Mouse (Mus musculus) embryonic facial prominence, embryonic 15.5 days (tissue): Measurements from ENCODE around the gene Coro2a. TPM values are rescaled to one million over a fixed set of nuclear protein-coding genes. Genes with fewer than 3 reads are reported as not detected.

Experiments
- ATAC-seq: fragments of 200-750 bp; cut with Nextera tagmentation; 2 replicates; pipeline ENCODE4 v1.8.0; 2017; ENCODE audit warnings: low read depth, moderate TSS enrichment; ENCODE audit not compliant: insufficient number of reproducible peaks, low FRiP score, low TSS enrichment
- H3K27ac ChIP-seq: fragments of 300-500 bp; sonication (generic); replicated peaks from 2 replicates; pipeline ENCODE4 v1.5.1; 2015; ENCODE audit warnings: mild to moderate bottlenecking, inconsistent platforms
- H3K27me3 ChIP-seq: fragments of 300-500 bp; sonication (generic); 2 replicates; pipeline ENCODE4 v1.6.1; 2015; ENCODE audit warnings: inconsistent platforms
- H3K36me3 ChIP-seq: fragments of 300-500 bp; sonication (generic); 2 replicates; pipeline ENCODE4 v1.6.1; 2015; ENCODE audit warnings: mild to moderate bottlenecking, inconsistent platforms
- H3K4me1 ChIP-seq: fragments of 300-500 bp; sonication (generic); 2 replicates; pipeline ENCODE4 v1.6.1; 2015; ENCODE audit warnings: inconsistent platforms
- H3K4me2 ChIP-seq: fragments of 300-500 bp; sonication (generic); replicated peaks from 2 replicates; pipeline ENCODE4 v1.6.1; 2015; ENCODE audit warnings: mild to moderate bottlenecking, inconsistent platforms
- H3K4me3 ChIP-seq: fragments of 300-500 bp; sonication (generic); replicated peaks from 2 replicates; pipeline ENCODE4 v1.5.1; 2015; ENCODE audit warnings: mild to moderate bottlenecking, inconsistent platforms
- H3K9ac ChIP-seq: fragments of 300-500 bp; sonication (generic); 2 replicates; pipeline ENCODE4 v1.6.1; 2015; ENCODE audit warnings: inconsistent platforms
- H3K9me3 ChIP-seq: fragments of 300-500 bp; sonication (generic); replicated peaks from 2 replicates; pipeline ENCODE4 v1.6.1; 2016; ENCODE audit warnings: inconsistent platforms
- WGBS: fragments of 180-500 bp; shearing (Covaris S2); methylation state at CpG from one replicate; pipeline ENCODE4 v1.1.7; 2015; 5-methylcytosine and 5-hydroxymethylcytosine counted together
- polyA plus RNA-seq: library from polyadenylated mRNA; unstranded; fragments of >200 nt; fragmentation: Nextera tagmentation; extraction: Ambion mirVana; gene quantifications from 2 replicates; pipeline ENCODE4 v1.2.1, GENCODE M21; 2015

The Coro2a gene
- polyA plus RNA-seq, 1 experiment from 2014 or later: 6.8 TPM

DNA sequence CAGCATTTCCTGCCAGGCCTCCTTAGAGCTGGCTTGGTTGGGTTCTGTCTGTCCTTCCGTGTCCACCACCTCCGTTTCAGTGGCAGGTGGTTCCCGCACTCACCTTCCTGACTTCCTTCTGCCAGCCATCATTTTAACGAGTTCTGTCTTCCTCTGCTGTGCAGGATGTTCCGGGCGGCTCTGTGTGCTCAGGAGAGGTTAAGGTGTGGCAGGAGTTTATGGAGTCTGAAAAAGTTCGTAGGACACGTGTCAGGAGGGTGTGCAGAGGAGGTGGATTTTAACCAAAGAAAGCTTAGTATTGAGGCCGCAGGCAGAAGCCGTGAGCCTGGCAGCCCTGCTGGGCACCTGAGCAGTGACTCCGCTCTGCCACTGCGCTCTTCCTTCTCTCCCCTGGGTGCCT is 106.5 kb downstream of the Coro2a start:
- Histone ChIP-seq H3K4me1 (0 out of 2 replicates have a peak, but pooled peaks cover under 1% of the 10 kb centered on the region), H3K27me3 (no peaks in the 10 kb centered on the region), H3K9me3 (no peaks in the 10 kb centered on the region), H3K9ac (no peak overlapping the region), H3K36me3 (peaks cover 56% of the 10 kb centered on the region), H3K4me3 (no peak overlapping the region), H3K27ac (no peak overlapping the region), H3K4me2 (no peak overlapping the region)
- WGBS: 84% methylated on average over 12 of the region's 12 CpGs
- ATAC-seq: no peak

DNA sequence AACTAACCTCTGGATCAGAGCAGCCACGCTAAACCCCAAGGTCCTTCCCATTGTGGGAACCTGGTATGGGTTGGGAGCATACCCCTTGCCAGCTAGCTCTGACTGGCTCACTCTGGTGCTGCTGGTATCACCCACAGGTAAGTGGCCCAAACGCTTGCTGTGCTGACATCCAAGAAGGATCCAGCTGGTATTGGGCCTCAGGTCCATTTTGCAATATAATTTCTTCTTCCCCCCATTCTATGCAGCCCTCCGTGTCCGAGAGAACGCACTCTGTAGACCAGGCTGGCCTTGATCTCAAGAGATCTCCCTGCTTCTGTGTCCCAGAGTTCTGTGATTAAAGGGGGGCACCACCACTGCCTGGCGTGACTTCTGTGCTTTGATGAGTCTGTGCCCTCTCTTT is 108.9 kb downstream of the Coro2a start:
- Histone ChIP-seq H3K27me3 (no peaks in the 10 kb centered on the region), H3K4me2 (no peak overlapping the region), H3K4me3 (no peak overlapping the region), H3K9me3 (no peaks in the 10 kb centered on the region), H3K4me1 (peaks cover 10% of the 10 kb centered on the region), H3K27ac (no peak overlapping the region), H3K36me3 (peaks cover 41% of the 10 kb centered on the region), H3K9ac (no peak overlapping the region)
- WGBS: 95% methylated on average over 6 of the region's 6 CpGs
- ATAC-seq: no peak

DNA sequence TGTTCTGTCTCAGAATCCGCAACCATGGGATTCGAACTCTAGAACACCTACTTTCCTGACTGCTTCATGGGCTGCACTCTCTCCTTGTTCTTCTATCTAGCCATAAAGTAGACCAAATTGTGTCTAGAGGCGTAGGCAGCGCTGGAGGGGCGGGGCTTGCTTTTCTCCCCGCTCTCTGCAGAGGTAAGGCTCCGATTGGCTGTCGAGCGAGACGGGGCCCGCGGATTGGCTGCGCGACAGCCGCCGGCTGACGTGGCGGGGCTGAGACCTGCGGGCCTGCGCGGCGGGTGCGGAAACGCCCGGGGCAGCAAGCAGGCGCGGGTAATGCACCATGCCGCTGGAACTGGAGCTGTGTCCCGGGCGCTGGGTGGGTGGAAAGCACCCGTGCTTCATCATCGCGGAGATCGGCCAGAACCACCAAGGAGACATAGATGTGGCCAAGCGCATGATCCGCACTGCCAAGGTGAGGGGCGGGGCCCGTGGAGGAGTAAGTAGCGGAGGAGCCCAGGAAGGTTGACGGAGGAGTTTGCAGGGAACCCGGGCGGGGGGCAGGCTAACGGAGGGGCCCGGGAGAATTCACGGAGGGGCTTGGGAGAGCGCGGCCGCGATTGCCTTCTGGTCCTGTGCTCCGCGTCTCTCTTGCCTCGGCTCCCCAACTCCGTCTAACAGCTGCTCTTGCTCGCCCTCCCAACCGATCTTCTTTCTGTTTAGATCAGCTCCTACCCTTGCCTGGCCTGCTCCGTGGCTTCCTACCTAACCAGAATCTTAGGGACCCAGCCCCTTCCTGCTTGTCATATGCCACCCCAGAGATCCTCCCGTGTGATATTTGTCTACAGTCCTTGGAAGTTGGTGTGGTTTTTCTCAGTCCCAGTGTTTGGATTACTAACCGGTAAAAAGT is 112.7 kb downstream of the Coro2a start, which contains the start of gene Nans:
TSS of gene Nans (plus strand) at position 221 of the 898 bp plus-strand sequence.
- under 1% methylated on average over 58 of the region's 58 CpGs for WGBS
- H3K9me3 ChIP-seq: no peaks in the 10 kb centered on the region
- H3K9ac ChIP-seq: peak within 1 kb of the TSS; percentile 68
- peak; percentile 97 for ATAC-seq
- H3K27ac ChIP-seq: peak within 1 kb of the TSS; percentile 81
- H3K4me2 ChIP-seq: peak within 1 kb of the TSS; percentile 63
- peak within 1 kb of the TSS; percentile 75 for H3K4me3 ChIP-seq
- H3K36me3 ChIP-seq: peaks cover 18% of the 10 kb centered on the region
- H3K4me1 ChIP-seq: peaks cover 15% of the 10 kb centered on the region
- no peaks in the 10 kb centered on the region for H3K27me3 ChIP-seq

DNA sequence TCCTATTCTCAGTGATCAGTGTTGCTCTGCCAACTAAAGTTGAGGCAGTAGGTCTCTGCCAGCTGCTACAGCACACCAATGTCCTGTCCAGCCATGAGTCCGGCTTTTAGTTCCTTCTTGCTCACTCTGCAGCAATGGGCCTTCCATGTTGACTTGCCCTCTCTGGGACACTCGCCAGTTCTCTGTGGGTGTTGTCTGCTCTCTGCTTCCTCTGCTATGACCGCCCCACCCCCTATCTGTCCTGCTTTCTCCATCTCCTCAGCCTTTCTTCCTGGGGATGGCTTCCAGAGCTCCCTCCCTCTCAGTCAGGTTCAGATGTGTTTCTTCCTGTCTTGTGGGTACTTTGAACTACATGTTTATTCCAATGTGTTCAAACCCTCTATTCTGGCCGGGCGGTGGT is 114.7 kb downstream of the Coro2a start:
- Histone ChIP-seq H3K4me2 (no peak overlapping the region), H3K9me3 (no peaks in the 10 kb centered on the region), H3K9ac (no peak overlapping the region), H3K4me1 (peaks cover 15% of the 10 kb centered on the region), H3K4me3 (no peak overlapping the region), H3K27ac (no peak overlapping the region), H3K27me3 (no peaks in the 10 kb centered on the region), H3K36me3 (no peaks in the 10 kb centered on the region)
- WGBS: 85% methylated on average over 5 of the region's 5 CpGs
- ATAC-seq: no peak

Other genes with a start within 250 kb of the Coro2a start
- gene Trmo, start 212.8 kb downstream of the Coro2a start, polyA plus RNA-seq: 9.2 and 10.8 TPM in 2 replicates
- gene Hemgn, start 188.7 kb downstream of the Coro2a start, polyA plus RNA-seq: 0.68 and 1.0 TPM in 2 replicates
- 259 and 284 TPM in 2 replicates for gene Anp32b, start 151.3 kb downstream of the Coro2a start, polyA plus RNA-seq
- 79.8 and 85.1 TPM in 2 replicates for gene Nans, start 113.0 kb downstream of the Coro2a start, polyA plus RNA-seq
- 2.3 and 2.6 TPM in 2 replicates for gene Trim14, start 66.1 kb downstream of the Coro2a start, polyA plus RNA-seq
- gene Tbc1d2, start 48.0 kb upstream of the Coro2a start, polyA plus RNA-seq: 2.2 and 2.9 TPM in 2 replicates